Mouse (Mus musculus) mouse trophoblast stem cell (cell line): ENCODE data around the gene Gm10447.

Experiments used
- in situ Hi-C, 2 experiments: fragments of 300-500 bp; cut with MseI, MboI; formaldehyde crosslinking; loops; 2 replicates in 1 of 2; 3 replicates in 1 of 2; pipeline ENCODE4 v1.15.1; 2025

Gm10447 gene

GRCm38 (mm10) chr11:53478383-53479170, 21.7 kb upstream of the Gm10447 start:
- in situ Hi-C loops, result no loop called here

- in situ Hi-C loops, result no loop called here
Observed at GRCm38 (mm10) chr11:53477833-53478232, 20.9 kb upstream of the Gm10447 start.

- in situ Hi-C loops, result no loop called here
Observed at GRCm38 (mm10) chr11:53475620-53476019, 18.7 kb upstream of the Gm10447 start.

- in situ Hi-C loops, result no loop called here
Observed at GRCm38 (mm10) chr11:53472709-53473108, 15.8 kb upstream of the Gm10447 start.

- in situ Hi-C loops, result no loop called here
Observed at GRCm38 (mm10) chr11:53469968-53470695, 13.2 kb upstream of the Gm10447 start, which contains the start of gene Gm9837. Gene Gm9837, minus strand, starts transcription at chr11:53470479.

- in situ Hi-C loops, result no loop called here
Observed at GRCm38 (mm10) chr11:53469294-53469967, 12.5 kb upstream of the Gm10447 start.

- in situ Hi-C loops, result no loop called here
Observed at GRCm38 (mm10) chr11:53466231-53466971, 9.5 kb upstream of the Gm10447 start.

GRCm38 (mm10) chr11:53463551-53464424, 6.9 kb upstream of the Gm10447 start:
- in situ Hi-C loops, result no loop called here

- in situ Hi-C loops, result no loop called here
Observed at GRCm38 (mm10) chr11:53461727-53462126, 4.8 kb upstream of the Gm10447 start.

- in situ Hi-C loops, result no loop called here
Observed at GRCm38 (mm10) chr11:53460192-53460591, 3.3 kb upstream of the Gm10447 start.

- in situ Hi-C loops, result no loop called here
Observed at GRCm38 (mm10) chr11:53458996-53459395, 2.1 kb upstream of the Gm10447 start.

- in situ Hi-C loops, result no loop called here
Observed at GRCm38 (mm10) chr11:53457372-53457954, 553 bp upstream of the Gm10447 start.

- in situ Hi-C loops, result no loop called here
Observed at GRCm38 (mm10) chr11:53453031-53453430, 3.9 kb downstream of the Gm10447 start.

GRCm38 (mm10) chr11:53452396-53452795, 4.5 kb downstream of the Gm10447 start:
- in situ Hi-C loops, result no loop called here

GRCm38 (mm10) chr11:53451361-53451760, 5.5 kb downstream of the Gm10447 start:
- in situ Hi-C loops, result no loop called here

- in situ Hi-C loops, result no loop called here
Observed at GRCm38 (mm10) chr11:53450070-53450705, 6.7 kb downstream of the Gm10447 start.

GRCm38 (mm10) chr11:53448529-53448928, 8.4 kb downstream of the Gm10447 start:
- in situ Hi-C loops, result no loop called here

GRCm38 (mm10) chr11:53447996-53448395, 8.9 kb downstream of the Gm10447 start:
- in situ Hi-C loops, result no loop called here

GRCm38 (mm10) chr11:53446183-53446582, 10.7 kb downstream of the Gm10447 start:
- in situ Hi-C loops, result no loop called here

GRCm38 (mm10) chr11:53445562-53445961, 11.3 kb downstream of the Gm10447 start:
- in situ Hi-C loops, result no loop called here
